Mouse (Mus musculus) liver, adult 2 months (tissue): Measurements from ENCODE around the gene Oprm1.

Source experiments
- CTCF ChIP-seq: fragments of 200-500 bp; IDR thresholded peaks from 2 replicates; pipeline ENCODE4 v1.5.1; 2011; ENCODE audit warnings: low read depth, low read length, control low read depth
- POLR2A ChIP-seq: fragments of 200-500 bp; IDR thresholded peaks from 2 replicates; pipeline ENCODE4 v1.6.1; 2011; ENCODE audit warnings: low read length, control low read depth; ENCODE audit not compliant: insufficient read depth; ENCODE audit errors: extremely low read depth

DNA sequence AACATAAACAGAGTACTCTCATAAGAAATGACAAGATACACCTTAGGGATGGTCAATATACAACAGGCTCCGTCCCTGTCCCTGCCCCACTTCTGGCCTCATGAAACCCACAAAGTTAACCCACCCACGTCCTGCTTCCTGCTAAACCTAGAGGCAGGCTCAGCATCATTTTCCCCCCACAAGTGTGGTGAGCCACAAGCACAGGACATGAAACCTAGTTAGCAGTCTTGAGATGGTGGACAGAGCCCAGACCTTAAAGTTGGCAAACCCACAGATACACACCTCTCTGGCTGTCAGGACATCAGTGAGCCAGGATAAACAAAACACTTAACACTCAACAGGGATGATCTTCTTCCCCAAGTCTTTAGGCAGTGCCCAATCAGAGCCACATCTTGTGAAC is 198.1 kb downstream of the Oprm1 start:
- TF ChIP-seq CTCF = no peak
- no peak for TF ChIP-seq POLR2A
